ENCODE assay signal across 25 mouse cellular contexts in the genomic region with DNA sequence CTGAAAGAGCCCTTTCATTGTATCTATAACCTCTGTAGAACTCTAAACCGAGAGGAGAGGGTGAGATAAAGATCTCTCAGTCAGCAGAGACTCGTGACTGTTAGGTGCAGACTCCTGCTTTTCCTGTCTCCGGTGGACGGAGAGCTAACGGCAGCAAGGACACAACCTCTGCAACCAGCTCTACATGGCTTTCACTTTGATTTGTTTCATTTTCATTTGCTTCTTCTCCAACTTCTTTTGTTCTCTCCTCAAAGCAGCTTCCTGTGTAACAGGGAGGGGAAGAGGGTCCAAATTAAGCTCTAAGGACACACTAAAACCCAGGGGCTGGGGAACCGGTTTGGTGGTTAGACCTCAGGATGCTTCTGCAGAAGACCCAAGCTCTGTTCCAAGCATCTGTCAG. TPM values are rescaled to one million over a fixed set of nuclear protein-coding genes. Genes with fewer than 3 reads are reported as not detected.
DNase-seq lines count a peak whose midpoint lies in the region; ATAC-seq and TF ChIP-seq lines count a peak whose summit lies in the region.
"Had no signal": no experiment of that assay in that cellular context is flagged by ENCODE, and none has a peak within 500 bp of the region (broad histone marks: within the 10 kb centered on the region; RNA-seq: fewer than 3 reads in every experiment).

No protein-coding gene starts in this region.

- ATAC-seq in activated CD4-positive, CD25-positive, alpha-beta regulatory T cell, adult 4 months, result peak; percentile 62
- ATAC-seq: forebrain, embryonic 14.5 days; midbrain, embryonic 15.5 days had no signal

- no peak for TF ChIP-seq POLR2A in thymus, adult 2 months (IDR thresholded peaks at IDR 0.05; ENCODE audit: control insufficient read depth, extremely low read depth, insufficient read depth, low read length, poor library complexity)
- no peak for TF ChIP-seq POLR2A in small intestine, adult 2 months (IDR thresholded peaks at IDR 0.05; ENCODE audit: low read depth, low read length)

- TF ChIP-seq CTCF in thymus, adult 2 months (IDR thresholded peaks at IDR 0.05; ENCODE audit: borderline replicate concordance, control insufficient read depth, extremely low read depth, insufficient read depth, low read length, poor library complexity), result no peak
- no peak for TF ChIP-seq CTCF in small intestine, adult 2 months (IDR thresholded peaks at IDR 0.05; ENCODE audit: extremely low read depth, insufficient read length, insufficient replicate concordance, low read depth, low read length)

- peak; percentile 52 for DNase-seq in heart, adult 11 months
- DNase-seq in heart, adult 9 months (ENCODE audit: low spot score in 2 of 2), result no peak
- no peak for DNase-seq in thymus, adult 2 months
- no peak for DNase-seq in thymus, postnatal 10 days (ENCODE audit: low spot score in 2 of 2)
- no peak for DNase-seq in lung, postnatal 10 days
- no peak for DNase-seq in limb, embryonic 10.5 days (ENCODE audit: low spot score)
- DNase-seq: adrenal gland, postnatal 10 days; cerebellum, adult 9-11 months; heart, adult 18-20 months; kidney, adult 9 months; kidney, postnatal 36 days; lung, postnatal 14 days; spleen, adult 18-20 months had no signal

- no peaks in the 10 kb centered on the region for H3K9me3 ChIP-seq in limb, embryonic 10.5 days (replicated peaks)
- H3K9me3 ChIP-seq: embryonic facial prominence, embryonic 12.5 days; heart, embryonic 15.5 days; megakaryocyte, embryonic 14.5 days; midbrain, embryonic 15.5 days; neural tube, embryonic 15.5 days; stomach, embryonic 15.5 days had no signal

- no peak overlapping the region for H3K4me3 ChIP-seq in thymus, adult 2 months (ENCODE audit: control insufficient read depth, insufficient read depth, low read length)
- H3K4me3 ChIP-seq in small intestine, adult 2 months (ENCODE audit: low read depth, low read length), result no peak overlapping the region
- H3K4me3 ChIP-seq in limb, embryonic 10.5 days, result no peak overlapping the region
- H3K4me3 ChIP-seq: embryonic facial prominence, embryonic 12.5 days; erythroblast, embryonic 14.5 days; heart, embryonic 15.5 days; megakaryocyte, embryonic 14.5 days; midbrain, embryonic 15.5 days; myocyte; neural tube, embryonic 15.5 days; stomach, embryonic 15.5 days had no signal

- H3K4me1 ChIP-seq in thymus, adult 2 months (replicated peaks; ENCODE audit: control insufficient read depth, insufficient read depth, low read length), result peaks cover 19% of the 10 kb centered on the region
- H3K4me1 ChIP-seq in small intestine, adult 2 months (ENCODE audit: control insufficient read depth, insufficient read depth, insufficient read length, low read length), result no peaks in the 10 kb centered on the region
- no peaks in the 10 kb centered on the region for H3K4me1 ChIP-seq in limb, embryonic 10.5 days
- H3K4me1 ChIP-seq: embryonic facial prominence, embryonic 12.5 days; heart, embryonic 15.5 days; midbrain, embryonic 15.5 days; neural tube, embryonic 15.5 days; stomach, embryonic 15.5 days had no signal

- H3K27me3 ChIP-seq in thymus, adult 2 months (ENCODE audit: control insufficient read depth, insufficient read depth, low read length), result no peaks in the 10 kb centered on the region
- H3K27me3 ChIP-seq in small intestine, adult 2 months (ENCODE audit: control insufficient read depth, insufficient read depth, low read length), result no peaks in the 10 kb centered on the region
- no peaks in the 10 kb centered on the region for H3K27me3 ChIP-seq in limb, embryonic 10.5 days (ENCODE audit: low read depth, poor library complexity, severe bottlenecking)
- H3K27me3 ChIP-seq: embryonic facial prominence, embryonic 12.5 days; heart, embryonic 15.5 days; megakaryocyte, embryonic 14.5 days; midbrain, embryonic 15.5 days; neural tube, embryonic 15.5 days; stomach, embryonic 15.5 days had no signal

- peak overlapping the region; percentile 73 for H3K27ac ChIP-seq in thymus, adult 2 months (ENCODE audit: control insufficient read depth, insufficient read depth, low read length)
- H3K27ac ChIP-seq in small intestine, adult 2 months (ENCODE audit: insufficient read depth, low read depth, low read length), result peak overlapping the region; percentile 20; the same call in 1 of the 2 replicates
- no peak overlapping the region for H3K27ac ChIP-seq in limb, embryonic 10.5 days
- H3K27ac ChIP-seq: embryonic facial prominence, embryonic 12.5 days; heart, embryonic 15.5 days; midbrain, embryonic 15.5 days; neural tube, embryonic 15.5 days; stomach, embryonic 15.5 days had no signal

- under 1% methylated on average over 6 of the region's 6 CpGs for WGBS in thymus, adult 2 months
- WGBS in small intestine, adult 2 months, result 66% methylated on average over 6 of the region's 6 CpGs
- 82% methylated on average over 6 of the region's 6 CpGs for WGBS in limb, embryonic 10.5 days

- peaks cover 18% of the 10 kb centered on the region; the same call in 1 of the 2 replicates for H3K36me3 ChIP-seq in thymus, adult 2 months (ENCODE audit: control insufficient read depth, insufficient read depth, low read length)
- H3K36me3 ChIP-seq in small intestine, adult 2 months (ENCODE audit: control insufficient read depth, insufficient read depth, low read length), result peaks cover 43% of the 10 kb centered on the region
- peaks cover 89% of the 10 kb centered on the region for H3K36me3 ChIP-seq in limb, embryonic 10.5 days

RNA-seq across cellular contexts. Expression of a gene that starts 1.2 kb away (rescaled TPM):
- polyA plus RNA-seq in thymus, adult 2 months (2012; rRNA removed), result 40.3 and 40.5 TPM in 2 replicates
- 10 to 100 TPM; 30.1 to 33.5 TPM for polyA plus RNA-seq in activated CD4-positive, CD25-positive, alpha-beta regulatory T cell, adult 4 months (2017; shearing (Covaris generic))
- polyA plus RNA-seq in small intestine, adult 2 months (2012; rRNA removed), result 4.4 and 7.4 TPM in 2 replicates
- polyA plus RNA-seq in limb, embryonic 10.5 days (2016; fragmentation: Nextera tagmentation; extraction: Ambion mirVana), result 37.8 and 45.3 TPM in 2 replicates

RNA-seq across cellular contexts. Expression of a gene that starts 15.4 kb away (rescaled TPM):
- 15.5 and 16.9 TPM in 2 replicates for polyA plus RNA-seq in thymus, adult 2 months (2012; rRNA removed)
- 10 to 100 TPM; 65.0 to 74.5 TPM for polyA plus RNA-seq in activated CD4-positive, CD25-positive, alpha-beta regulatory T cell, adult 4 months (2017; shearing (Covaris generic))
- polyA plus RNA-seq in small intestine, adult 2 months (2012; rRNA removed), result 2.2 and 4.8 TPM in 2 replicates
- polyA plus RNA-seq in limb, embryonic 10.5 days (2016; fragmentation: Nextera tagmentation; extraction: Ambion mirVana), result 57.4 and 60.1 TPM in 2 replicates

RNA-seq across cellular contexts. Expression of a gene that starts 16.0 kb away (rescaled TPM):
- 16.7 and 19.9 TPM in 2 replicates for polyA plus RNA-seq in thymus, adult 2 months (2012; rRNA removed)
- polyA plus RNA-seq in activated CD4-positive, CD25-positive, alpha-beta regulatory T cell, adult 4 months (2017; shearing (Covaris generic)), result 10 to 100 TPM; 59.1 to 71.5 TPM
- 2.1 and 5.2 TPM in 2 replicates for polyA plus RNA-seq in small intestine, adult 2 months (2012; rRNA removed)
- polyA plus RNA-seq in limb, embryonic 10.5 days (2016; fragmentation: Nextera tagmentation; extraction: Ambion mirVana), result 94.9 and 108 TPM in 2 replicates

RNA-seq across cellular contexts. Expression of a gene that starts 40.1 kb away (rescaled TPM):
- polyA plus RNA-seq in thymus, adult 2 months (2012; rRNA removed), result 569 and 594 TPM in 2 replicates
- polyA plus RNA-seq in activated CD4-positive, CD25-positive, alpha-beta regulatory T cell, adult 4 months (2017; shearing (Covaris generic)), result 100 to 1,000 TPM; 633 to 743 TPM
- polyA plus RNA-seq in small intestine, adult 2 months (2012; rRNA removed), result 11.8 and 21.7 TPM in 2 replicates
- 603 and 638 TPM in 2 replicates for polyA plus RNA-seq in limb, embryonic 10.5 days (2016; fragmentation: Nextera tagmentation; extraction: Ambion mirVana)

RNA-seq across cellular contexts. Expression of a gene that starts 40.1 kb away (rescaled TPM):
- not detected in 2 replicates for polyA plus RNA-seq in thymus, adult 2 months (2012; rRNA removed)
- not detected for polyA plus RNA-seq in activated CD4-positive, CD25-positive, alpha-beta regulatory T cell, adult 4 months (2017; shearing (Covaris generic))
- not detected in 2 replicates for polyA plus RNA-seq in small intestine, adult 2 months (2012; rRNA removed)
- 1.0 TPM in 1 of 2 replicates, not detected in the other for polyA plus RNA-seq in limb, embryonic 10.5 days (2016; fragmentation: Nextera tagmentation; extraction: Ambion mirVana)
- polyA plus RNA-seq: embryonic facial prominence, embryonic 12.5 days; erythroblast, embryonic 14.5 days; forebrain, embryonic 14.5 days; heart, embryonic 15.5 days; liver, embryonic 16.5 days; myocyte; neural tube, embryonic 15.5 days; stomach, embryonic 15.5 days had no signal
